Mouse (Mus musculus) CH12.LX (cell line): ENCODE data around the gene Hdhd3. TPM values are rescaled to one million over a fixed set of nuclear protein-coding genes. Genes with fewer than 3 reads are reported as not detected.

Source experiments
- DNase-seq: peaks from one replicate; pipeline ENCODE4 v3.0.0-alpha.2; 2013; ENCODE audit errors: extremely low read depth
- H3K27ac ChIP-seq: 2 replicates; pipeline ENCODE4 v1.5.1; 2012; ENCODE audit warnings: low read depth, mild to moderate bottlenecking, control low read depth, moderate library complexity; ENCODE audit not compliant: insufficient read depth
- H3K27me3 ChIP-seq: replicated peaks from 2 replicates; pipeline ENCODE3; 2012; ENCODE audit warnings: inconsistent platforms
- H3K36me3 ChIP-seq, 2 experiments: replicated peaks in 1 of 2; 2 replicates each; pipeline versions ENCODE3 to v1.6.1; 2012; ENCODE audit warnings: inconsistent platforms in 1 of 2, low read length in 1 of 2, mild to moderate bottlenecking in 1 of 2, mixed read lengths in 1 of 2, moderate library complexity in 1 of 2; ENCODE audit not compliant: control insufficient read depth in 1 of 2, insufficient read depth in 1 of 2
- H3K4me1 ChIP-seq, 2 experiments: 2 replicates each; pipeline ENCODE4 v1.6.1; 2012; ENCODE audit warnings: inconsistent platforms in 1 of 2, moderate library complexity in 1 of 2; ENCODE audit not compliant: insufficient read depth in 2 of 2, control insufficient read depth in 1 of 2
- H3K4me2 ChIP-seq: 2 replicates; pipeline ENCODE4 v1.6.1; 2012; ENCODE audit warnings: low read depth, mild to moderate bottlenecking, control low read depth; ENCODE audit not compliant: poor library complexity, insufficient read depth, severe bottlenecking
- H3K4me3 ChIP-seq, 3 experiments: fragments of 150-350 bp in 1 of 3; sonication (generic) in 1 of 3; replicated peaks in 1 of 3; 2 replicates each; pipeline versions ENCODE3 to v1.5.1; 2011 to 2012; ENCODE audit warnings: low read depth in 2 of 3, low read length in 2 of 3, mild to moderate bottlenecking in 2 of 3, moderate library complexity in 2 of 3, control low read depth in 1 of 3, improper control_type of control experiment in 1 of 3, inconsistent platforms in 1 of 3, mixed read lengths in 1 of 3; ENCODE audit not compliant: poor library complexity in 1 of 3
- H3K79me2 ChIP-seq: replicated peaks from 2 replicates; pipeline ENCODE4 v1.6.1; 2012; ENCODE audit warnings: mild to moderate bottlenecking, moderate library complexity; ENCODE audit not compliant: control insufficient read depth, poor library complexity, insufficient read depth, severe bottlenecking; ENCODE audit errors: extremely low read depth
- H3K9ac ChIP-seq: 2 replicates; pipeline ENCODE4 v1.6.1; 2012; ENCODE audit warnings: low read depth, mild to moderate bottlenecking, control low read depth, moderate library complexity; ENCODE audit not compliant: insufficient read depth
- H3K9me3 ChIP-seq: replicated peaks from 2 replicates; pipeline ENCODE3; 2012; ENCODE audit warnings: low read length, inconsistent platforms, mixed read lengths
- ETS1 ChIP-seq: conservative IDR thresholded peaks from 2 replicates; pipeline ENCODE4 v1.6.1; 2012; ENCODE audit warnings: low read depth, mild to moderate bottlenecking, inconsistent platforms, low read length, improper control_type of control experiment, moderate library complexity
- IRF4 ChIP-seq: IDR thresholded peaks from 2 replicates; pipeline ENCODE4 v1.6.1; 2014; ENCODE audit warnings: low read depth, mild to moderate bottlenecking, inconsistent platforms, low read length, improper control_type of control experiment
- JUN ChIP-seq: IDR thresholded peaks from 2 replicates; pipeline ENCODE4 v1.6.1; 2011; ENCODE audit warnings: low read depth, mild to moderate bottlenecking, low read length, improper control_type of control experiment, moderate library complexity; ENCODE audit not compliant: insufficient read depth
- MAX ChIP-seq: IDR thresholded peaks from 2 replicates; pipeline ENCODE4 v1.6.1; 2011; ENCODE audit warnings: low read length, improper control_type of control experiment
- MEF2A ChIP-seq: IDR thresholded peaks from 2 replicates; pipeline ENCODE4 v1.6.1; 2014; ENCODE audit warnings: low read depth, mild to moderate bottlenecking, inconsistent platforms, low read length, improper control_type of control experiment, borderline replicate concordance
- POLR2AphosphoS2 ChIP-seq: IDR thresholded peaks from 2 replicates; pipeline ENCODE4 v1.6.1; 2011; ENCODE audit warnings: low read depth, low read length, improper control_type of control experiment
- RAD21 ChIP-seq: IDR thresholded peaks from 2 replicates; pipeline ENCODE4 v1.6.1; 2011; ENCODE audit warnings: low read depth, mild to moderate bottlenecking, low read length, improper control_type of control experiment, moderate library complexity
- USF2 ChIP-seq: conservative IDR thresholded peaks from 2 replicates; pipeline ENCODE4 v1.6.1; 2011; ENCODE audit warnings: low read depth, low read length, improper control_type of control experiment
- dilution Hi-C: fragments of 300-500 bp; cut with MboI; formaldehyde crosslinking; loops from 2 replicates; pipeline ENCODE4 v1.14.3; 2020; ENCODE audit warnings: low sequenced_read_pairs; ENCODE audit not compliant: extremely low pct_unique_long_range_greater_than_20kb, extremely low pct_ligation_motif_present
- in situ Hi-C: fragments of 300-500 bp; cut with MboI; formaldehyde crosslinking; loops from 3 replicates; pipeline ENCODE4 v1.14.3; 2019; ENCODE audit warnings: low sequenced_read_pairs, low pct_ligation_motif_present, low pct_unique_long_range_greater_than_20kb, mixed read lengths
- polyA plus RNA-seq: library from polyadenylated mRNA; unstranded; fragments of >175 nt; gene quantifications from 2 replicates; pipeline ENCODE4 v1.2.1, GENCODE M21; 2012; ENCODE audit warnings: low read depth; ENCODE audit not compliant: insufficient read length
- total RNA-seq, 2 experiments: library from RNA; depleted of rRNA; stranded (reverse); fragments of 300-350 nt in 1 of 2; fragments of >200 nt in 1 of 2; gene quantifications; 2 replicates each; pipeline ENCODE4 v1.2.3; 2012 to 2014

Gene Hdhd3
- total and polyA plus RNA-seq, 3 experiments = 4.5 to 4.7 (median 4.7) TPM

DNA sequence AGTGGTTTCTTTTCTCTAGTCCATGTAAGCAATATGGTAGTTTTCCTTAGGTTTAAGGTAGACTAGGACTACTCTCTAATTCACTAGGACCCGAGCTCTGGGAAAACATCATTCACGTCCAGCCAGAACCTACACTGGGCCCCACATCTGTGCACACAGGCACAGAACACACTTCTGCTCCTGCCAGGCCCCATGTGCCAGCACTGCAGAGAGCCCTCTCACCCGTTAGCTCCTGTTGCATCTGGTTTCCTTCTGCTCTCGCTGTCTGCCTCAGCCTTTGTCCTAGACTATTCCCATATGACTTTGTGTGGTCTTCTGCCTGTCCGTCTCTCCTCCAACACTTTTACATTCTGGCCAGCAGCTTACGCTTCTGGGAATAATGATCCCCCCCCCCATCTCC is 30.5 kb upstream of the Hdhd3 start:
- H3K27me3 ChIP-seq = peaks cover 28% of the 10 kb centered on the region
- H3K4me1 ChIP-seq = no peaks in the 10 kb centered on the region; a peak in 1 of 4 replicates
- H3K79me2 ChIP-seq = no peaks in the 10 kb centered on the region
- H3K36me3 ChIP-seq = no peaks in the 10 kb centered on the region
- no peak for DNase-seq
- no peak overlapping the region for H3K4me3 ChIP-seq
- H3K27ac ChIP-seq = no peak overlapping the region
- H3K9ac ChIP-seq = no peak overlapping the region
- in situ Hi-C loops = no loop called here
- TF ChIP-seq IRF4 (no peak), POLR2AphosphoS2 (no peak)
- H3K4me2 ChIP-seq = no peak overlapping the region
- no peaks in the 10 kb centered on the region for H3K9me3 ChIP-seq
- dilution Hi-C loops = no loop called here

DNA sequence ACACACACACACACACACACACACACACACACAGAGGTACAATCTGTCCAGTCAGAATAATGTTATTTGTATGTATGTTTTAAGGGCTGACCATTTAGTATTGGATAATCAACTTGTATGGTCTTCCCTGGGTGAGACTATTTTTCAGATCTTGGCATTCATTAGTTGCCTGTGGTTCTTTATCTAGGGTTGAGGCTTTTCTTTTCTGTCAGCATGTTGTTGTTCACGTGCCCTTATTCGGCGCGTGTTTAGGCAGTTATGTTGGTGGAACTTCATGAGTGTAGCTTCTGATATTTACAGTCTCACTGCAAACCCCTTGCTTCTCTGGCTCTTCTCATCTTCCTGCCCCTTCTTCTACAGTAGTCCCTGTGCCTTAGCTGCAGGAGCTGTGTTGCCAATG is 24.4 kb upstream of the Hdhd3 start:
- DNase-seq = no peak
- in situ Hi-C loops = no loop called here
- H3K9me3 ChIP-seq = no peaks in the 10 kb centered on the region
- H3K27me3 ChIP-seq = peaks cover 40% of the 10 kb centered on the region
- H3K4me3 ChIP-seq = no peak overlapping the region
- H3K4me1 ChIP-seq = peaks cover 10 to 25% of the 10 kb centered on the region in 2 experiments
- H3K27ac ChIP-seq = no peak overlapping the region
- dilution Hi-C loops = no loop called here
- no peak overlapping the region for H3K4me2 ChIP-seq
- H3K36me3 ChIP-seq = peaks cover 4 to 12% of the 10 kb centered on the region in 2 experiments
- H3K79me2 ChIP-seq = peaks cover 5% of the 10 kb centered on the region
- TF ChIP-seq MEF2A = no peak
- no peak overlapping the region for H3K9ac ChIP-seq

- Histone ChIP-seq H3K9ac (no peak overlapping the region), H3K4me1 (peaks cover 10 to 25% of the 10 kb centered on the region in 2 experiments)
- TF ChIP-seq JUN = no peak
- no peak for TF ChIP-seq USF2
- no peak for TF ChIP-seq ETS1
- no peak for TF ChIP-seq RAD21
- no peak for TF ChIP-seq MAX
- TF ChIP-seq, all 38 proteins: peak for 0
- Histone ChIP-seq H3K4me2 (no peak overlapping the region), H3K79me2 (peaks cover 5% of the 10 kb centered on the region), H3K27me3 (peaks cover 36% of the 10 kb centered on the region), H3K9me3 (no peaks in the 10 kb centered on the region), H3K27ac (no peak overlapping the region), H3K4me3 (no peak overlapping the region), H3K36me3 (peaks cover 4 to 19% of the 10 kb centered on the region in 2 experiments)
- in situ Hi-C loops (no loop called here), dilution Hi-C loops (no loop called here)
- no peak for DNase-seq
Observed at GRCm38 (mm10) chr4:62526256-62526655, 23.0 kb upstream of the Hdhd3 start.
